Mouse (Mus musculus): ENCODE data around the gene Bmper. TPM values are rescaled to one million over a fixed set of nuclear protein-coding genes. Genes with fewer than 3 reads are reported as not detected.

Bmper gene
- polyA plus RNA-seq, 1 experiment from 2014 or later = 8.4 TPM

GRCm38 (mm10) chr9:23200828-23201227 lies 22.0 kb upstream of the Bmper start:
- no peak overlapping the region for H3K4me2 ChIP-seq (replicated peaks)
- no peaks in the 10 kb centered on the region for H3K36me3 ChIP-seq (replicated peaks; ENCODE audit: control insufficient read depth, insufficient read depth)
- whole genome bisulfite sequencing = 75% methylated on average over 4 of the region's 4 CpGs
- DNase-seq (ENCODE audit: low spot score) (no peak), ATAC-seq (ENCODE audit: low FRiP score) (no peak)
- peaks cover 15% of the 10 kb centered on the region for H3K4me1 ChIP-seq (replicated peaks; ENCODE audit: control insufficient read depth, insufficient read depth, low read length)
- no peak overlapping the region for H3K4me3 ChIP-seq (replicated peaks; ENCODE audit: low read length)
- no peaks in the 10 kb centered on the region for H3K27me3 ChIP-seq (ENCODE audit: control insufficient read depth, insufficient read depth, low read length)
- no peak overlapping the region for H3K27ac ChIP-seq
- no peak overlapping the region for H3K9ac ChIP-seq
- no peaks in the 10 kb centered on the region for H3K9me3 ChIP-seq (ENCODE audit: control insufficient read depth, low read length)

GRCm38 (mm10) chr9:23202431-23202830 lies 20.4 kb upstream of the Bmper start:
- no peak for DNase-seq (ENCODE audit: low spot score)
- H3K9ac ChIP-seq = no peak overlapping the region
- no peaks in the 10 kb centered on the region for H3K27me3 ChIP-seq (ENCODE audit: control insufficient read depth, insufficient read depth, low read length)
- no peak overlapping the region for H3K27ac ChIP-seq
- no peaks in the 10 kb centered on the region for H3K36me3 ChIP-seq (replicated peaks; ENCODE audit: control insufficient read depth, insufficient read depth)
- H3K4me1 ChIP-seq (replicated peaks; ENCODE audit: control insufficient read depth, insufficient read depth, low read length) = peaks cover 15% of the 10 kb centered on the region
- no peak overlapping the region for H3K4me2 ChIP-seq (replicated peaks)
- no peaks in the 10 kb centered on the region for H3K9me3 ChIP-seq (ENCODE audit: control insufficient read depth, low read length)
- ATAC-seq (ENCODE audit: low FRiP score) = no peak
- no peak overlapping the region for H3K4me3 ChIP-seq (replicated peaks; ENCODE audit: low read length)
- WGBS = 72% methylated on average over 4 of the region's 4 CpGs

- DNase-seq (ENCODE audit: low spot score) (peak; percentile 52), ATAC-seq (ENCODE audit: low FRiP score) (peak; percentile 81)
- H3K4me1 ChIP-seq (replicated peaks; ENCODE audit: control insufficient read depth, insufficient read depth, low read length) = peaks cover 15% of the 10 kb centered on the region
- H3K27ac ChIP-seq = peak overlapping the region; percentile 60
- H3K9ac ChIP-seq = peak overlapping the region; percentile 6; the same call in 1 of the 2 replicates
- no peaks in the 10 kb centered on the region for H3K36me3 ChIP-seq (replicated peaks; ENCODE audit: control insufficient read depth, insufficient read depth)
- H3K4me2 ChIP-seq (replicated peaks) = peak overlapping the region; percentile 41
- 6% methylated on average over 17 of the region's 17 CpGs for WGBS
- H3K4me3 ChIP-seq (replicated peaks; ENCODE audit: low read length) = no peak overlapping the region
- no peaks in the 10 kb centered on the region for H3K9me3 ChIP-seq (ENCODE audit: control insufficient read depth, low read length)
- H3K27me3 ChIP-seq (ENCODE audit: control insufficient read depth, insufficient read depth, low read length) = no peaks in the 10 kb centered on the region
Observed at GRCm38 (mm10) chr9:23204339-23205288, 18.3 kb upstream of the Bmper start.

- ATAC-seq (ENCODE audit: low FRiP score) = peak; percentile 9; the same call in 1 of the 2 replicates
- H3K9ac ChIP-seq = no peak overlapping the region
- no peak for DNase-seq (ENCODE audit: low spot score)
- no peaks in the 10 kb centered on the region for H3K9me3 ChIP-seq (ENCODE audit: control insufficient read depth, low read length)
- H3K27ac ChIP-seq = 0 out of 2 replicates have a peak overlapping the region, but pooled peaks have one; percentile 60
- no peak overlapping the region for H3K4me2 ChIP-seq (replicated peaks)
- no peaks in the 10 kb centered on the region for H3K27me3 ChIP-seq (ENCODE audit: control insufficient read depth, insufficient read depth, low read length)
- H3K4me1 ChIP-seq (replicated peaks; ENCODE audit: control insufficient read depth, insufficient read depth, low read length) = peaks cover 15% of the 10 kb centered on the region
- 15% methylated on average over 3 of the region's 3 CpGs for WGBS
- no peaks in the 10 kb centered on the region for H3K36me3 ChIP-seq (replicated peaks; ENCODE audit: control insufficient read depth, insufficient read depth)
- H3K4me3 ChIP-seq (replicated peaks; ENCODE audit: low read length) = no peak overlapping the region
Observed at GRCm38 (mm10) chr9:23205304-23205703, 17.6 kb upstream of the Bmper start.

- Histone ChIP-seq H3K4me3 (replicated peaks; ENCODE audit: low read length) (no peak overlapping the region), H3K9ac (no peak overlapping the region), H3K36me3 (replicated peaks; ENCODE audit: control insufficient read depth, insufficient read depth) (no peaks in the 10 kb centered on the region), H3K4me1 (replicated peaks; ENCODE audit: control insufficient read depth, insufficient read depth, low read length) (peaks cover 15% of the 10 kb centered on the region), H3K4me2 (replicated peaks) (no peak overlapping the region), H3K27ac (no peak overlapping the region), H3K9me3 (ENCODE audit: control insufficient read depth, low read length) (no peaks in the 10 kb centered on the region), H3K27me3 (ENCODE audit: control insufficient read depth, insufficient read depth, low read length) (no peaks in the 10 kb centered on the region)
- WGBS = 89% methylated on average over 3 of the region's 3 CpGs
- no peak for DNase-seq (ENCODE audit: low spot score)
- ATAC-seq (ENCODE audit: low FRiP score) = no peak
Observed at GRCm38 (mm10) chr9:23205757-23206156, 17.1 kb upstream of the Bmper start.

GRCm38 (mm10) chr9:23206181-23206580 lies 16.7 kb upstream of the Bmper start:
- H3K4me1 ChIP-seq (replicated peaks; ENCODE audit: control insufficient read depth, insufficient read depth, low read length) = peaks cover 15% of the 10 kb centered on the region
- no peak overlapping the region for H3K4me2 ChIP-seq (replicated peaks)
- no peak for ATAC-seq (ENCODE audit: low FRiP score)
- no peak overlapping the region for H3K9ac ChIP-seq
- H3K36me3 ChIP-seq (replicated peaks; ENCODE audit: control insufficient read depth, insufficient read depth) = no peaks in the 10 kb centered on the region
- H3K9me3 ChIP-seq (ENCODE audit: control insufficient read depth, low read length) = no peaks in the 10 kb centered on the region
- WGBS = 83% methylated on average over 5 of the region's 5 CpGs
- H3K4me3 ChIP-seq (replicated peaks; ENCODE audit: low read length) = no peak overlapping the region
- DNase-seq (ENCODE audit: low spot score) = no peak
- H3K27me3 ChIP-seq (ENCODE audit: control insufficient read depth, insufficient read depth, low read length) = no peaks in the 10 kb centered on the region
- H3K27ac ChIP-seq = no peak overlapping the region

- WGBS = 3% methylated on average over 11 of the region's 11 CpGs
- no peak overlapping the region for H3K4me3 ChIP-seq (replicated peaks; ENCODE audit: low read length)
Observed at GRCm38 (mm10) chr9:23212303-23212702, 10.6 kb upstream of the Bmper start.

GRCm38 (mm10) chr9:23219754-23220153 lies 3.1 kb upstream of the Bmper start:
- Histone ChIP-seq H3K4me2 (replicated peaks) (no peak overlapping the region), H3K36me3 (replicated peaks; ENCODE audit: control insufficient read depth, insufficient read depth) (no peaks in the 10 kb centered on the region), H3K4me3 (replicated peaks; ENCODE audit: low read length) (no peak overlapping the region), H3K27me3 (ENCODE audit: control insufficient read depth, insufficient read depth, low read length) (peaks cover 24% of the 10 kb centered on the region), H3K9me3 (ENCODE audit: control insufficient read depth, low read length) (no peaks in the 10 kb centered on the region), H3K4me1 (replicated peaks; ENCODE audit: control insufficient read depth, insufficient read depth, low read length) (peaks cover 8% of the 10 kb centered on the region; the same call in 1 of the 2 replicates), H3K27ac (no peak overlapping the region), H3K9ac (no peak overlapping the region)
- ATAC-seq (ENCODE audit: low FRiP score) = no peak
- no peak for DNase-seq (ENCODE audit: low spot score)
- WGBS = 59% methylated on average over 3 of the region's 3 CpGs

More at GRCm38 (mm10) chr9:23212303-23212702, 10.6 kb upstream of the Bmper start:
- no peak overlapping the region for H3K4me2 ChIP-seq (replicated peaks)
- H3K9ac ChIP-seq = no peak overlapping the region
- H3K36me3 ChIP-seq (replicated peaks; ENCODE audit: control insufficient read depth, insufficient read depth) = no peaks in the 10 kb centered on the region
- no peaks in the 10 kb centered on the region for H3K9me3 ChIP-seq (ENCODE audit: control insufficient read depth, low read length)
- no peaks in the 10 kb centered on the region for H3K27me3 ChIP-seq (ENCODE audit: control insufficient read depth, insufficient read depth, low read length)
- peak; percentile 85 for DNase-seq (ENCODE audit: low spot score)
- no peak overlapping the region for H3K27ac ChIP-seq
- H3K4me1 ChIP-seq (replicated peaks; ENCODE audit: control insufficient read depth, insufficient read depth, low read length) = no peaks in the 10 kb centered on the region
- peak; percentile 88 for ATAC-seq (ENCODE audit: low FRiP score)

- H3K4me1 ChIP-seq (replicated peaks; ENCODE audit: control insufficient read depth, insufficient read depth, low read length) = peaks cover 8% of the 10 kb centered on the region; the same call in 1 of the 2 replicates
- DNase-seq (ENCODE audit: low spot score) = no peak
- H3K9ac ChIP-seq = peak overlapping the region; percentile 88
- peak overlapping the region; percentile 85; the same call in 1 of the 2 replicates for H3K27ac ChIP-seq
- peaks cover 43% of the 10 kb centered on the region for H3K27me3 ChIP-seq (ENCODE audit: control insufficient read depth, insufficient read depth, low read length)
- 0 out of 2 replicates have a peak, but pooled peaks have one; percentile 14 for ATAC-seq (ENCODE audit: low FRiP score)
- H3K4me3 ChIP-seq (replicated peaks; ENCODE audit: low read length) = peak overlapping the region; percentile 81
- WGBS = 15% methylated on average over 5 of the region's 5 CpGs
- peak overlapping the region; percentile 92 for H3K4me2 ChIP-seq (replicated peaks)
- H3K36me3 ChIP-seq (replicated peaks; ENCODE audit: control insufficient read depth, insufficient read depth) = no peaks in the 10 kb centered on the region
- H3K9me3 ChIP-seq (ENCODE audit: control insufficient read depth, low read length) = no peaks in the 10 kb centered on the region
Observed at GRCm38 (mm10) chr9:23221976-23222375, 900 bp upstream of the Bmper start.

All from hindbrain, embryonic 14.5 days (tissue).